Mouse (Mus musculus) bone marrow, adult 2 months (tissue): ENCODE data around the gene Atp7a.

Source experiments
- CTCF ChIP-seq: fragments of 200-500 bp; IDR thresholded peaks from 2 replicates; pipeline ENCODE4 v1.5.1; 2011; ENCODE audit warnings: low read length, control low read depth; ENCODE audit not compliant: control insufficient read depth, insufficient read depth
- POLR2A ChIP-seq: fragments of 200-500 bp; IDR thresholded peaks from 2 replicates; pipeline ENCODE4 v1.6.1; 2011; ENCODE audit warnings: low read depth, mild to moderate bottlenecking, control low read depth, low read length, borderline replicate concordance; ENCODE audit not compliant: control insufficient read depth

- no peak for TF ChIP-seq CTCF
- no peak for TF ChIP-seq POLR2A
Observed at GRCm38 (mm10) chrX:106001605-106002004, 25.5 kb upstream of the Atp7a start.
